Mouse (Mus musculus): ENCODE data around the gene Klf13.

- no peak for TF ChIP-seq CTCF (IDR thresholded peaks at IDR 0.05; ENCODE audit: control insufficient read depth, insufficient read depth, low read length)
- no peak for TF ChIP-seq POLR2A (IDR thresholded peaks at IDR 0.05; ENCODE audit: borderline replicate concordance, control insufficient read depth, low read depth, low read length)
Measured at GRCm38 (mm10) chr7:63912234-63912810, 26.4 kb downstream of the Klf13 start.
